Mouse (Mus musculus) granulocyte monocyte progenitor cell, adult 5-6 weeks (primary cell): Measurements from ENCODE around the gene Ankfy1. TPM values are rescaled to one million over a fixed set of nuclear protein-coding genes. Genes with fewer than 3 reads are reported as not detected.

Source experiments
- total RNA-seq, 2 experiments: library from RNA; stranded (forward) in 1 of 2; stranded (reverse) in 1 of 2; fragments of 200-712, 200-1000 nt in 1 of 2; fragments of >200 nt in 1 of 2; fragmentation: Nextera tagmentation in 1 of 2; gene quantifications; 2 replicates each; pipeline ENCODE4 v1.2.3; 2014 to 2017

Ankfy1 gene
- total RNA-seq, 2 experiments from 2014 or later, result 34.3 to 36.0 TPM

Other genes with a start within 250 kb of the Ankfy1 start
- 172 and 173 TPM in 2 replicates for gene Mybbp1a, start 248.7 kb upstream of the Ankfy1 start, total RNA-seq (2014; fragmentation: Nextera tagmentation)
- 132 and 239 TPM in 2 replicates for gene Mybbp1a, start 248.7 kb upstream of the Ankfy1 start, total RNA-seq (2017)
- 27.1 and 41.2 TPM in 2 replicates for gene Spns2, start 200.1 kb upstream of the Ankfy1 start, total RNA-seq (2014; fragmentation: Nextera tagmentation)
- gene Spns2, start 200.1 kb upstream of the Ankfy1 start, total RNA-seq (2017), result 5.6 TPM in 2 replicates
- gene Spns3, start 139.5 kb upstream of the Ankfy1 start, total RNA-seq (2014; fragmentation: Nextera tagmentation), result 32.1 and 46.2 TPM in 2 replicates
- 21.8 and 23.0 TPM in 2 replicates for gene Spns3, start 139.5 kb upstream of the Ankfy1 start, total RNA-seq (2017)
- gene Ube2g1, start 82.7 kb upstream of the Ankfy1 start, total RNA-seq (2014; fragmentation: Nextera tagmentation), result 30.1 and 39.5 TPM in 2 replicates
- gene Ube2g1, start 82.7 kb upstream of the Ankfy1 start, total RNA-seq (2017), result 32.3 and 37.7 TPM in 2 replicates
- 2.2 and 3.2 TPM in 2 replicates for gene Cyb5d2, start 106.1 kb downstream of the Ankfy1 start, total RNA-seq (2014; fragmentation: Nextera tagmentation)
- gene Cyb5d2, start 106.1 kb downstream of the Ankfy1 start, total RNA-seq (2017), result 4.4 and 9.7 TPM in 2 replicates
- gene Zzef1, start 106.2 kb downstream of the Ankfy1 start, total RNA-seq (2014; fragmentation: Nextera tagmentation), result 29.9 and 31.8 TPM in 2 replicates
- 21.6 and 22.1 TPM in 2 replicates for gene Zzef1, start 106.2 kb downstream of the Ankfy1 start, total RNA-seq (2017)